Mouse (Mus musculus): ENCODE measurements around the gene Zkscan2.

DNA sequence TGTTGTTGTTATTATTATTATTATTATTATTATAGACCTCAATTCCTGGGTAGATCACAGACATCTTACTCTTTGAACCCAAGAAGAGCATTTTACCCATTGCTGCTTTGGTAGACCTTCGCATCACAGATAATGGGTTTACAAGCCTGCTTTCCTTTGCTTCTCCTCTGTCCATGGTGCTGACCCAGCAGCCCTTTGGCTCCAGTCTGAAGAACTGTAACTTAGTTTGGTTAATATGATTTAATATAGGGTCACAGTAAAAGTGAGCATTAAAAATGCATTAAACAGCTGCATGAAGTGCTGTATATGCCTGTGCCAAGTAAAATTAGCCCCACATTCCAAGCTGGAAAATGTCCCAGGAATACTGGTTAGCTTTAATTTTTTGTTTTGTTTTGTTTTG is 3.1 kb upstream of the Zkscan2 start:
- TF ChIP-seq CTCF (IDR thresholded peaks at IDR 0.05; ENCODE audit: low read depth, low read length) (no peak), TAL1 (conservative IDR thresholded peaks at IDR 0.05; ENCODE audit: low read depth, low read length) (no peak)
